Mouse (Mus musculus) right cerebral cortex, postnatal 36 days (tissue): Measurements from ENCODE around the gene Nrarp.

Experiments
- DNase-seq, 2 experiments: peaks; one replicate each; pipeline ENCODE4 v3.0.0; 2022; ENCODE audit warnings: low spot score in 2 of 2, mixed read lengths in 1 of 2

The Nrarp gene

DNA sequence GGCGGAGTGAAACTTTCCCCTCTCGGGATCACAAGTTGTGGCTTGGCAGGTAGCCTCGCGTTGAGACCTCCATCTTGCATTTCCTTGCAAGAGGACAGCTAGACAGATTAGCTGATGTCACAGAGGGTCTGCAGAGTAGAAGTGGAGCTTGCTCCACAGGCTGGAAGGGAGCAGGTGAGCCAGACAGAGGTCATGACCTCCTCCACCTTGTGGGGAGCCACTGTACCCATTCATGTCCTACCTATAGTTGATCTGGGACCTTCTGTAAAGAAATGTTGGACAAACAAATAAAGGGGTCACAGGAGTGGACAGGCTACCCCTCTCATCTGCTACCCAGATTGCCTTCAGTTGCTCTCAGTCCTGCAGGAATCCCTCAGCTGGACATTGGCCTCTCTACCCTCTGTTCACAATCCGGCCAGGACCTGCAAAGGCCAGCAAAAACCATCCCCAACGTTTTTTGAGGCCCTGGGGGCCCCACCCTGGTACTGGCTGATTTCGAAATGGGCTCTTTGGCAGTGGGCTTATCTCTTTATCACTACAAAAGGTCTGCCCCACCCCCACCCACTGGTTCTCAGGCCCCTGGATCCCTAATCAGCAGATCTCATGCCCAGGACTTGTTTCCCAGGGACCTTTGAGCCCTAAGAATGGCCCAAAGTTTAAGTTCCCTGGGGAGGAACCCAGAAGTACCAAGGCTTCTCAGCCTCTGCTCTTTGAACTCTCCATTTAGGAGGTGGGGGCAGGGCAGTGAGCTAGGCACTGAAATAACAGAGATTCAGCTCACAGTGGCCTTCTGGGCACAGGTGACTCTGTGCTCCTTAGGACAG is 5.5 kb upstream of the Nrarp start:
- no peak for DNase-seq

DNA sequence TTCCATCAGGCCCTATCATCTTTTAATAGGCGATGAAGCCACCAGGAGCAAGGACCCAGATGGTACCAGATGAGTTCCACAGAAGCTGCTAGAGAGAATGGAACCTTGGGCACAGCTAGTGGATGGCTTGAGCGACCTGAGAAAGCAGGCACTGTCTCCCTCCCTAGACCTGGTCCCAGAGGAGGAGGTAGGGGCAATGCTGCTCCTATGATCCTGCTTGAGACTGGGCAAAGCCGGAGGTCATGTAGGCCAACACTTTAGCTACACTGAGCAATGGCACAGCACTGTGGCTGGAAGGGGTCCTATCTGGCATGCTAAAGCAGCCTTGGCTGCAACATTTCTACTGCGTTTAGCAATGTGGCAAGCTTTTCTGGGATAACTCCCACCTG is 4.9 kb upstream of the Nrarp start:
- DNase-seq = no peak

DNA sequence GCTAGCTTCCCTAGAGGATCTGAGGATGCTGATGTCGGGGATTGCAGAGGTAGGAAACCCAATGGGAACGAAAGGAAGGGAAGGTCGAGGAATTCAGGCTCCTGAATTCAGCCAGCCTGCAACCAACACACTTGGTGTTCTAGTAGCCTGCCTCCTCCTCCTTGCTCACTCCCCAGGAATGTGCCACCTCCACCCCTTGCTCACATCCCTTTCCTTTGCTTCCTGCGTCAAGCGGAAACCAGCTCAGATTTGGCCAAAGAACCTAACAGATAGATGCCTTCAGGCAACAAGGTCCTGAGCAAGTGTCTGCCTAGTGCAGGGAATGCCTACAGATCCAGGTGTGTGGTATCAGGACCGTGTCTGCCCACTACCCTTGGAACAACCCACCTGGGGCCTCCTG is 4.0 kb upstream of the Nrarp start:
- no peak for DNase-seq

DNA sequence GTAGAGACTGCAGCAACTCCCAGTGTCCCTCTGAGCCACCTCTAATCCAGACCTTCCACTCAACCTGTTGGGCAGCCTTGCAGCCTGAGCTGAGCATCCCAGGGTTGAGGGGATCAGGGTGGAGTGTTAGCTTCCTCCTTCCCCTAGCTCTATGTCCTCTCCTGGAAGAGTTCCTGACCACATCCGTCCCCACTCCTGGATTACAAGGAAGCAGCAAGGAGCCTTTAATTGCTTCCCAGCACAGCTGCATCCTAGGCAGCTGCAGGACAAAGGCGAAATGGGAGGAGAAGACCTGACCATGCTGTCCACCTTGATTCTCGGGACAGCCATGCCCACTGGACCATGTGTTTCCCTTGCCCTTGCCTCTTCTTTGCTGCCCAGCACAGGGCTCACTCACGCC is 3.5 kb upstream of the Nrarp start:
- no peak for DNase-seq

DNA sequence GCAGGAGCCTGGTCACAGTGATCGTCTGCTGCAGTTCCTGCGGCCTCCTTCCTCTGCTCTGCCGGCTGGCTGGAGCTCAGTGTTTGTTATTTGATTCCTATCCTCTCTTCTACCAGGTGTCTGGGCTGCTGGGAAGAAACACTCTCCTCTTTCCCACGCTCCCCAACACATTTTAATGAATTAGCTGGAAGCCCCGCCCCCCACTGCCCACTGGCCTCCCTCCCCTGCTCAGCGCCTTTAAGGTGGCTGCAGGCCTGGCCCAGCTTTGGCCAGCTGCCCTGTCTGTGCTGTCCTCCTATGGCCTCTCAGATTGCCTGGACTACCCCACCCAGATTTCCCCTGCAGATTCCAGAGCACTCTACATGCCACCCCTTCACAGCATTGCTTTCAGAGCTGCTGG is 2.9 kb upstream of the Nrarp start:
- DNase-seq = peak in 1 of 2 experiments; percentile 39

DNA sequence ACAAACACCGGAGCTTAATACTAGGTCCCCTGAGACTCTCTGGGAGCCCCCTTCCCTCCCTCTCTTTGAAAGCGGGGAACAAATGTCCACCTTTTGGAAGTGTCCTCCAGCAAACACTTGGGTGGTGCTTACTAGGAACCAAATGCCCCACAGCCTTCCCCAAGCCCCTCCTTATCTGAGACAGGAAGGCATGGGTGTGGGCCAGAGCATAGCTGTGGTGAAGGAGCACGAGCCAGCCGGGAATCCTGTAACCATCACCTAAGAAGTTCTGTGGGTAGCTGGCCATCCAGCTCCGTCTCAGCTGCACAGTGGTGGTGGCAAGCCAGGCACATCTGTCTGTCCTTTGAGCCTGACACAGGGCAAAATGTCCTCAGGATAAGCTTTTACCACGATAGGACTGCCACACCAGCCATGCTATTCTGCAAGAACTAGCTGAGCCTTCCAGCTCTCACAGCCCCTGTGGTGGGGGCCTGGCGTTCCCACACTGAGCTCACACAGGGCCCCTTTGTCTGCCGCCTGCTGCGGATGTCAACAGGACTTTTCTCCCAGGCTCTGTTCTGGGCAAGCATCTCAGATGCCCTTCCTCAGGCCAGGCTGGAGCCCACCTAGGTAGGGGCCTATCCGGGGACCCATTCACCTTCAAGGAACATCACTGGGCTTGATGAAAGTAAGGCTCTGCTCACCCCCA is 2.1 kb upstream of the Nrarp start:
- DNase-seq = peak in 1 of 2 experiments; percentile 54

DNA sequence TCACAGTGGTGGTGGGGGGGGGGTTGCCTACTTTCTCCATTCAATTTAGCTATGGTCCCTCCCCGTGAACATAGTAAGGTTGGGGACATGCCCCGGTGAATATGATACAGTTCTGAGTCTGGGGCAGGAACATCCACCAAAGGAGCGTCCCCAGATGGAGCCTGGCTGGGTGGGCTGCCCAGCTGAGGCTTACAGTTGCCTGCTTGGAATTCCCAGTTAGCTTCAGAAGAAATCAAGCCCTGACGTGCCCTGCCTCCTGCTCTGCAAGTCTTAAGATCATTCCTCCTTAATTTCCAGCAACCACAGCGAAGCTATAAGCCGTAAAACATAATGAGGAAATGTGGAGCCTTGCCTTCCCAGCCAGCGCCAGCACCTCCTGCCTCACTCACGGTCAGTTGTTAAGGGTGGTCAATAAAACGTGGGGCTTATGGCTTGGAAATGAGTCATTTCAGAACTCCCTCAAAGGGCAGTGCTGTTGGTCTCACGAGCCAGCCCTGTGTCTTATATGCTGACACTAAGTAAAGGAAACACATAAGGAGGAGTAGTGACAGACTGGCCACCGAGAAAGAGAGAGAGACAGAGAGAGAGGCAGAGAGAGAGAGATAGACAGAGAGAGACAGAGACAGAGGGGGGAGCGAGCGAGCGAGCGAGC is 866 bp upstream of the Nrarp start:
- DNase-seq = no peak

DNA sequence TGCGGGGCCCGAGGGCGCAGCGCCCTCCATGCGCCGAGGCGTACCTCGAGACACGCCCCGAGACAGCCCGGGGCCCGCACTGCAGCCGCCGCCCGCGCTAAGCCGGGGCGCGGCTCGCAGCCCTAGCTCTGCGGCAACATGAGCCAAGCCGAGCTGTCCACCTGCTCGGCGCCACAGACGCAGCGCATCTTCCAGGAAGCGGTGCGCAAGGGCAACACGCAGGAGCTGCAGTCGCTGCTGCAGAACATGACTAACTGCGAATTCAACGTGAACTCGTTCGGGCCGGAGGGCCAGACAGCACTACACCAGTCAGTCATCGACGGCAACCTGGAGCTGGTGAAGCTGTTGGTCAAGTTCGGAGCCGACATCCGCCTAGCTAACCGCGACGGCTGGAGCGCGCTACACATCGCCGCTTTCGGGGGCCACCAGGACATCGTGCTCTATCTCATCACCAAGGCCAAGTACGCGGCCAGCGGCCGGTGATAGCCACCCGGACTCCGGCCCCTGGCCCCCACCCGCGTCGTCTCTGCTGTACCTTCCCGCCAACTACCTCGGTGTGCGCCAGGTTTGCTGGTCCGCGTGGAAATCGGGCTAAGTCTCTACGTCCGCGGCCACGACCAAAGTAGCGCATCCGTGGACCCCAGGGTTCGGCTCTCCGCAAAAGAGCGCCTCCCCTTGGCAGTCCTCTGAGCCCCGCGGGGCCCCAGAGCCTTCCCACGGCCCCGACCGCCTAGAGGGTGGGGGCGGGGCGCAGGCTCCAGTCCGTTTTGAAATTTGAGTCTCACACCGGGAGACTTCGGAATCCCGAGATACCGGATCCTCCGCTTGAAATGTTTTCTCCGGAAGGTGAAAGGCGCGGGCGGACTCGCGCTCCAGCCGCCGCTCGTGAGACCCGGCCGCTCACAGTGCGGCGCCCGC is 674 bp downstream of the Nrarp start:
- DNase-seq = no peak

DNA sequence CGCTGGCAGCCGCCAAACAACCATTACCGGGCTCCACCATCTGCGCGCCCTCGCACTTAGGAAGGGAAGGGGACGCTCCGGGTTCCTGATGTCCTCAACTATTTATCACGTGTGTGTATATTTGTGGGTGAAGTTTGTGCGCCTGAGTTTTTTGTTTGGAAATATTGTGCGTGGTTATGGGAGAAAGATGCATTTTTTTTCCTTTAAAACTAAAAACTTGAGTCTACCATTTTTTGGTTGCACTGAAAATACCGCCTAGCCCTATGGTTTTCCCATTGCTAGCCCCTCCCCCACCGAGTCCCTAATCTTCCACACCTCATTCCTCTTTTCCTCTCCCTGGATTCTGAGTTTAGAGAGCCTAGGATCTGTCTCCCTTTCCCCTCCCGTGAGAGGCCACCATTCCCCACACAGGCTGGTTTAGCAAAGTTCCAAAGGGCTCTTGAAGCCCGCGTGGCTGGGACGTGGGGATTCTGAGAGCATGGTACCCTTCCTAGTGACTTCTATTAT is 1.4 kb downstream of the Nrarp start:
- DNase-seq = no peak

DNA sequence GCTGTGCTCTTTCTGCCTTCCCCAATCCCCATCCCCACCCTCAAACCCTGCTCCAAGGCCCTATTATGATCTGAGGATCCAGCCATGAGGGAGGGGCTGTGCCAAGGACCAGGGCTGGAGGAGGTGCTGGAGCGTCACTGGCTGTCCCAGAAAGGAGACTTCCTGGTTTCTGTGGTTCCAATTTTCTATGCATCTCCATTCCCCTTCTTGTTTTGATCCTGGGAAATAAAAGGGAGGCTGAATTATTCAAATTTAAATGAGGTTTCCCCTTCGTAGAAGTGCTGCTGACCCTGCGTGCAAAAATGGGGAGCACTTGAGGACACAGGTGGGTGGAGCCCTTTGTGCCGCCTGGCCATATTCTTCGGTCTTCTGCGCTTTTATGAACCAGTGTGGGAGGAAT is 2.1 kb downstream of the Nrarp start:
- DNase-seq = no peak

DNA sequence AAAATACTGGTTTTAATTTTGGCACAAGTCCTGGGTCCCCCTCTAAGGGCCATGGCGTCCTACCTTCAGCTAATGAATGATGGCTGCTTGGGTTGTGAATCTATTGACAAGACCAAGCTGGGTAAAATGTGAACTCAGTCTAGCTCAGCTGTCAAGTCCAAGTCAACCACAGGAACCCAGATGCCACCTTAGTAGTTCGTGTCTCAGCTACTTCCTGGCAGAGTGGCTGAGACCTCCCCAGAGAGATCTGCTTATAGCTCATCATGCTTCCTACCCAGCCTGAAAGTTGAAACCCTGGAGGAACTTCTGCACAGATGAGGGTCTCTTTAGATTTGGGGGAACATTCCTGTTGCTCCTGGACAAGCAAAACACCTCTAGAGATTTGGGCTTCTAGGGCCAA is 2.8 kb downstream of the Nrarp start:
- DNase-seq = no peak

DNA sequence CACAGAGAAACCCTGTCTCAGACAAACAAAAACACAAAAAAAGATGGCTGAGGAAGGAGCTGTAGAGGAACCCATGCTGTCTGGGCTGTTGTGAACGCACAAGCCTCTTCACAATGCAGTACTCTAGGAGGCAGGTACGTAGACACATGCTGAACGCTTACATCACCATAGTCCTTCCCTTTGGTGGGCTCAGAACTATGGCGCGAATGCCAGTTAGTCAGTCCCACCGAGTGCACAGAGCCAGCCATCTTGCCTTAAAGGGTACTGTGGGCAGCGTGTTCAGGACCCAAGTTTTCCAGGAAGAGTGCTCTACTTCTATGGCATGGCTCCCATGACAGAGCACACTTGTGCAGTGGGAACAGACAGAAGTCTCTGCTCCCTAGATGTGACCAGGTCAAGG is 3.9 kb downstream of the Nrarp start:
- no peak for DNase-seq

DNA sequence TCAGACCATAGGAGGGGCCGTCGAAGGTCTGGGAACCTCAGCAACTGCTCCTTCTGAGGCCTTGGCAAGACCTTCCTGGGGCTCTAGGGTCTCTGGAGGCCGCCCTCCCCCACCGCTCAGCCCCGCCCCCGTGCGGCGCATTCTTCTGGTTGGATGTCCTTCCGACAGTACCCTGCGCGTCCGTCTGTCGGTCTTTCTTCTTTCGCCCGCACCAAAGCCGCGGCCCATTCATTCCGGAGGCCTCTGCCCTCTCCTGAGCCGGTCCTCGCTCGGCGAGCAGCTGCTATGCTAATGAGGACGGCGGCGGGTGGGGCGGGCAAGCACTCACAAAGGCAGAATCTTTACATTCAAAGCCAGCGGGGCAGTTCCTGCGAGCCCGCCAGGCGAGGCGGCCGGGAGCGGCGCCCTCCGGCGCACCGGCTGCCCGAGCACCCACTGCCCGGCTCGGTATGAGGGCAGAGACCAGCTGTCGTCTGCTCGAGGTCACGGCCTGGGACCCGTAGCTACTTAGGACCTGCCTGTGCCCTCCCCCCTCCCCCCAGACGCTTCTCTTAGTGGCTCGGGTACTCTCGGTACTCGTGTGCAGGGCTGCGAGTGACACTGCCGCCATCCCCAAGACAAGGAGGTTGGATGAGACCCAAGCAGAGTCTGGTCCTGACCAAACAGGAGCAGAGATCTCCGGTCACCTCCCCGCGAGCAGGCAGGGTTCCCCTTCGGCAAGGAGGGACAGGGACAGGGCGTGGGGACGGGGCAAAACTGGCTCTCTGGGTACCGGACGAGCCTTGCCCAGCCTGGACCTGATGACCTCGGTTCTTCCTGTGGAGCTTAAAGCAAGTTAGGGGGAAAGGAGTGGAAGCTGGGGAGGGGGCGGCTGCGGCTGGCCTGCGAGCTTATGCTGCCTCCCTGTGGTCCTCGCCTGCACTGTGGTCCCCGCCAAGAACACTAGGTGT is 5.3 kb downstream of the Nrarp start:
- DNase-seq = no peak

DNA sequence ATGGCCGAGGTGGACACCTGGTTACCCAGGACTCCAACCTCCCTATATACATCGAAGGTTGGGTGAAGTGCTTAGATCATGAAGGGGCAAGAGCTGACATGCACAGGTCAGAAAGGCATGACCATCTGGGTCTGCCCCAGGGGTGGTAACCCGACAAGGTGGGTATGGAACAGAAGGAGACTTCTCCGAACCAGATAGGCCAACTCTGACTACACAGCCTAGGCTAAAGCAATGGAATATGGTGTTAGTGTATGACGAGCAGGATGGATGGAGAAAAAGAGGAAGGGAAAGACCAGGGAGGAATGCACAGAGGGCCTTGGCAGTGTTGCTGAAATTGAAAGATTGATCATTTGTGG is 6.0 kb downstream of the Nrarp start:
- DNase-seq = no peak

DNA sequence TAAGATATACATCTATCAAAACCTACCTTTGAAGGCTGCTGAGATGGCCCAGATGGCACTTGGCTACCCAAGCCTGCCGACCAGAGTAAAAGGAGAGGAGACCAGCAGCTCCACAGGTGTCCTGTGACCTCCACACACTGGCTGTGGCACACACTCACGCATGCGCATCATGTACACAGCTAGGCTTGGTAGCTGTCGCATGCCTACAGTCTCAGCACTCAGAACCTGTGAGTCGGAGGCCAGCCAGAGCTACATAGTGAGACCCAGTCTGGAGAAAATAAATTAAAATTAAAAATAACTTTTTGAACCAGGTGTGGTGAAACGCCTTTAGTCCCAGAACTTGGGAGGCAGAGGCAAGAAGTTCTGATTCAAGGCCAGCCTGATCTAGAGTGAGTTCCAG is 7.3 kb downstream of the Nrarp start:
- DNase-seq = no peak

DNA sequence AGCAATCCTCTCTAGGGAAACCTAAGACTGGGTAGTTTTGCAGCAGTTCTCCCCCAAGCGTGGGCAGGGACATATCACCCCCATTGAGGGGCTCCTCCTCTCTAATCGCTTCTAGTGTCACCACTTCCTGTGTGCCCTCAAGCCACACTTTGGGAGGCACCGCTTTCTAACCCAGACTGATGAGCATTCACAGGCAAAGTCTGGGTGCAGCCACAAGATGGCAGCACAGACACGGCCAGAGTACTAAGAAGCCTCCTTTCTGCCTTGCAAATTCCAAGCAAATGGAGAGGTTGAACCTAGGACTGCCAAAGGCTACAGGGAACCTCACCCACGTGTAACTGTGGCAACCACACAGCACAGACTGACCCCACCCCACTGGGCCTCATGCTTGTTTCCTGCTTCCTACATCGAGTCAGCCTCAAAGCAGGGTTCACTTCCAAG is 12.8 kb downstream of the Nrarp start:
- DNase-seq = peak; percentile 69 to 74

DNA sequence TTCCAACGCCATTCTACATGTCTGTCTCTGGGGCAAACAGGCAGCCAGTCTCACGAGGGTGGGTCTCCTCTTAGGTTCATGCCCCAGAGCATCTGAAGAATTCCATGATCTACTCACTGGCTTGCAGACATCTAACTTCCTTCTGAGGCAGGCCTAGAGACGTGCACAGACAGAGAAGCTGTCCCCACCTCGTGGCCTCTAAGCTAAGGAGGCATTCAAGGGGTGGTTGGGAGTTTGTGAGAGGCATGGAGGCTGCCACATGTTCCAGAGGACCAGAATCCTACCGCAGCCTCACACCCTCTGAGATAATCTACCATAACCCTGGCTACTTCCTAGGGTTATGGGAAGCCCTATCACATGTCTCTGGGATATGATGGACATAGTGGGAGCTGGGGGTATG is 13.4 kb downstream of the Nrarp start:
- no peak for DNase-seq

DNA sequence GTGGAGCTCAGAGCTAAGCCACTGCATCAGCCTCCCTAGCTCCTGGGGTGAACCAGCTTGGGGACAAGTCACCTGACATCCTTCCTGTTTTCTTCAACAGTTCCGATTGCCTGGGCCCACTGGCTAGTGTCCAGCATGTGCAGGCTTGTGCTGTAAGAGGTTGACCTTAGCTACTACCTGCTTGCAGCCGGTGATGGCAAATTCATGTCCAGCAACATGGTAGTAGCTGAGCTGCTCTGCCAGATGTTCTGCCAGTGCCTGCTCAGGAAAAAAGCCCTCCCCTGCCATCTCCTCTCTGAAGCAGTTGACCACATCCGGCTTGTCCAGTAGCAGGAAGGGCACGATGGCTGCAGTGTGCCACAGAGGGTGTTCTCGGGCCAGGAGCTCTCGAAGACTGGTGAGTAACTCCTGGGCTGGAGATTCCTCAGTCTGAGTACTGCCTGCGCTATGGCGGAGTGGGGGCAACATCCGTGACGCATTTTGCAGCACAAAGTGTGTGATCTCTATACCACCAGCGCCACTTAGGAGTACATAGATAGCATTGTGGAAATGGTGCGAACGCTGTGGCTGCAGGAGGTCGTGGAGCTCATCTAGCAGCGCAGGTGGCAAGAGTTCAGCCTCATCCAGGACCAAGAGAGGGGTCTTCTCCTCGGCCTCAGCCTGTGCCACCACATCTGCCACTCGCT is 14.1 kb downstream of the Nrarp start:
- no peak for DNase-seq

DNA sequence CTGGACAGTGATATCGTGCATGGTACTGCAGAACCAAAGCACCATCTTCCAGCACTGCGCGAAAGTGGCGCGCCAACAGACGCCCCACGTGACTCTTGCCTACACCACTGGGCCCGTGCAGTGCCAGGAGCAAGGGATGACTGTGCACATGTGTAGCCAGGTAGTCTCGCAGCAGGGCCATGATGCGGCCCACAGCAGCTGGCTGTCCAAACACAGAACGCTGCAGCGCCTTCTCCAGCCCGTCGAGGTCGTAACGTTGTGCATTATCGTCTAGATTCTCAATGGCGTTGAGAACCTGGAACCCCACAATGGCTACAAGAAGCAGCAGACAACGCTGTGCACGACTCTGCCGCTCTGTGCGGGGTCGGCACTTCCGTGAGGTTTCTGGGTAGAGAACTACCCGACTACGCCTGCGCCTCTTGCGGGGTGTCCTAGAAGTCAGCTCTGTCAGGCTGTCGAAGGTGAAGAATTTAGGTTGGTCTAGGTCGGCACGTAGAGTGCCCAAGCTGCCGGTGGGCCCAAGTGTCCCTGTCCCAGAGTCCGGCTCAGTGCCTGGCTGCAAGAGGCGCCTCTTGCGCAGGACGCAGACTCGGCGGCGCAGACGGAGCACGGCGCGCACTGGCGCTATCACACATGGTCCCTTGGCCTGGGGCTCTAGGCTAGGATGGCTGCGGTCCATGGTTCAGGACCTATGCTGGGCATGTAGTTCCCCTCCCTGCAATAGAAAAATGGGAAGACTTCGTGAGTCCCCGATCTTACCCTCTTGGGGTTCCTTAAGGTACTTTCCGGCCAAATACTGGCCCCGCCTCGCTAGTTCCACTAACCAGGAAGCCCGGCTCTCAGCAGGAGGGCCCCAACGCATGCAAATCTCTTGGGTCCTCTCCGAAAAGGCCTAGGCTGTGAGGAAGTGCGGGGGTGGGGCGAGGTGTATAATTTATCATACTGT is 14.9 kb downstream of the Nrarp start:
- DNase-seq = no peak
